Mouse (Mus musculus) erythroblast, adult 5-6 weeks (primary cell): ENCODE results near the gene Mmd. TPM values are rescaled to one million over a fixed set of nuclear protein-coding genes. Genes with fewer than 3 reads are reported as not detected.

ENCODE experiments used
- total RNA-seq, 2 experiments: library from RNA; stranded (forward) in 1 of 2; stranded (reverse) in 1 of 2; fragments of 150-400 nt in 1 of 2; fragments of 200-764, 138-1000 nt in 1 of 2; gene quantifications; 2 replicates each; pipeline versions ENCODE4 v1.2.3 to v1.2.4; 2015 to 2017; ENCODE audit warnings: low replicate concordance in 2 of 2

The Mmd gene
- total RNA-seq, 2 experiments from 2014 or later: 2.6 to 5.6 TPM

Other genes starting within 250 kb of the Mmd start
- 0.77 and 1.9 TPM in 2 replicates for gene Pctp, start 246.6 kb upstream of the Mmd start, total RNA-seq (2015; ENCODE audit: low replicate concordance)
- gene Pctp, start 246.6 kb upstream of the Mmd start, total RNA-seq (2017; ENCODE audit: low replicate concordance): 2.4 and 5.3 TPM in 2 replicates
- not detected in 2 replicates for gene Tmem100, start 219.1 kb upstream of the Mmd start, total RNA-seq (2015; ENCODE audit: low replicate concordance)
- not detected in 2 replicates for gene Tmem100, start 219.1 kb upstream of the Mmd start, total RNA-seq (2017; ENCODE audit: low replicate concordance)
- gene Gm45716, start 61.8 kb upstream of the Mmd start, total RNA-seq (2015; ENCODE audit: low replicate concordance): 5.8 TPM in 1 of 2 replicates, not detected in the other
- gene Gm45716, start 61.8 kb upstream of the Mmd start, total RNA-seq (2017; ENCODE audit: low replicate concordance): 1.0 and 3.5 TPM in 2 replicates
- 6.5 and 7.3 TPM in 2 replicates for gene Hlf, start 141.4 kb downstream of the Mmd start, total RNA-seq (2015; ENCODE audit: low replicate concordance)
- gene Hlf, start 141.4 kb downstream of the Mmd start, total RNA-seq (2017; ENCODE audit: low replicate concordance): 2.4 and 2.9 TPM in 2 replicates